In the genomic region with DNA sequence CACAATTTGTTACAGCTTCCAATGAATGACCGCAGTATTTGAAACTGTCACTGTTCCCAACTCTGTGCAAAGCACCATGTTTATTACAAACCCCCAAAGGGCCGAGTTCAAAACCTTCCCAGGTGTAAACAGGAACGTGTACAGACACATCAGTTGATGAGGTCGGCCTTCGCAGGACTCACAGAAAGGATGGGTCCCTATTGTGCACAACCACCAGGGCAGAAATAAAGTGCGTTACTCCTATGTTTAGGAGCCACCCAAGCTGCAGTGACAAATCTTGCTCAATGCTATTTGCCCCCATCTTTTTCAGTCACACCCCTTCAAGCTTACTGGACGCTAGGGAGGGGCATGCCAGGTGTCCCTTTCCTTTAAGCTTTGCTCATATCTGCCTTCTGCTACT, we compare ENCODE assay signal across 7 mouse cellular contexts. TPM values are rescaled to one million over a fixed set of nuclear protein-coding genes. Genes with fewer than 3 reads are reported as not detected.
DNase-seq lines count a peak whose midpoint lies in the region; ATAC-seq and TF ChIP-seq lines count a peak whose summit lies in the region.

No protein-coding gene starts in this region.

- H3K36me3 ChIP-seq in neural tube, embryonic 11.5 days (ENCODE audit: control insufficient read depth, insufficient read depth, low read length) = no peaks in the 10 kb centered on the region
- H3K36me3 ChIP-seq in forebrain, embryonic 10.5 days (replicated peaks) = no peaks in the 10 kb centered on the region
- H3K36me3 ChIP-seq in liver, adult 2 months (ENCODE audit: control insufficient read depth, insufficient read depth, low read length) = no peaks in the 10 kb centered on the region
- no peaks in the 10 kb centered on the region for H3K36me3 ChIP-seq in stomach, embryonic 15.5 days

- ATAC-seq in neural tube, embryonic 11.5 days (ENCODE audit: insufficient read depth, low FRiP score, low TSS enrichment) = no peak
- ATAC-seq in stomach, embryonic 15.5 days (ENCODE audit: insufficient read depth, low FRiP score, low read depth) = no peak

- no peak for TF ChIP-seq CTCF in liver, adult 2 months (IDR thresholded peaks at IDR 0.05; ENCODE audit: low read depth, low read length)

- WGBS in neural tube, embryonic 11.5 days = 40% methylated on average over 7 of the region's 7 CpGs
- WGBS in forebrain, embryonic 10.5 days = 41% methylated on average over 7 of the region's 7 CpGs
- WGBS in liver, adult 2 months = 20% methylated on average over 7 of the region's 7 CpGs
- WGBS in stomach, embryonic 15.5 days = 46% methylated on average over 7 of the region's 7 CpGs

- H3K4me1 ChIP-seq in neural tube, embryonic 11.5 days (ENCODE audit: control insufficient read depth, insufficient read depth, low read length) = peaks cover 8% of the 10 kb centered on the region
- peaks cover 23% of the 10 kb centered on the region for H3K4me1 ChIP-seq in forebrain, embryonic 10.5 days
- peaks cover 6% of the 10 kb centered on the region for H3K4me1 ChIP-seq in liver, adult 2 months (ENCODE audit: control insufficient read depth, insufficient read depth, low read length)
- peaks cover 9% of the 10 kb centered on the region; the same call in 1 of the 2 replicates for H3K4me1 ChIP-seq in stomach, embryonic 15.5 days

- H3K27me3 ChIP-seq in neural tube, embryonic 11.5 days (ENCODE audit: control insufficient read depth, insufficient read depth, low read length) = no peaks in the 10 kb centered on the region
- H3K27me3 ChIP-seq in forebrain, embryonic 10.5 days (ENCODE audit: poor library complexity, severe bottlenecking) = no peaks in the 10 kb centered on the region
- no peaks in the 10 kb centered on the region for H3K27me3 ChIP-seq in liver, adult 2 months (ENCODE audit: control insufficient read depth, insufficient read depth, low read length)
- H3K27me3 ChIP-seq in stomach, embryonic 15.5 days (replicated peaks) = no peaks in the 10 kb centered on the region

- H3K9me3 ChIP-seq in neural tube, embryonic 11.5 days (ENCODE audit: control insufficient read depth, low read length) = no peaks in the 10 kb centered on the region
- H3K9me3 ChIP-seq in forebrain, embryonic 10.5 days = no peaks in the 10 kb centered on the region
- H3K9me3 ChIP-seq in stomach, embryonic 15.5 days = no peaks in the 10 kb centered on the region

- TF ChIP-seq POLR2A in liver, adult 2 months (IDR thresholded peaks at IDR 0.05; ENCODE audit: extremely low read depth, insufficient read depth, low read length) = no peak

- peak overlapping the region; percentile 84 for H3K4me2 ChIP-seq in neural tube, embryonic 11.5 days (ENCODE audit: low read depth)
- H3K4me2 ChIP-seq in stomach, embryonic 15.5 days = peak overlapping the region; percentile 72

- H3K4me3 ChIP-seq in neural tube, embryonic 11.5 days (ENCODE audit: low read depth, low read length) = peak overlapping the region; percentile 95
- peak overlapping the region; percentile 97 for H3K4me3 ChIP-seq in forebrain, embryonic 10.5 days
- H3K4me3 ChIP-seq in liver, adult 2 months (ENCODE audit: insufficient read depth, low read depth, low read length) = peak overlapping the region; percentile 96
- H3K4me3 ChIP-seq in stomach, embryonic 15.5 days (replicated peaks) = peak overlapping the region; percentile 78

- H3K9ac ChIP-seq in neural tube, embryonic 11.5 days (ENCODE audit: low read length) = peak overlapping the region; percentile 91
- 0 out of 2 replicates have a peak overlapping the region, but pooled peaks have one; percentile 10 for H3K9ac ChIP-seq in liver, adult 2 months (ENCODE audit: low read depth, low read length)
- H3K9ac ChIP-seq in stomach, embryonic 15.5 days = peak overlapping the region; percentile 93; the same call in 1 of the 2 replicates

- H3K27ac ChIP-seq in neural tube, embryonic 11.5 days (ENCODE audit: low read depth, low read length) = no peak overlapping the region
- H3K27ac ChIP-seq in forebrain, embryonic 10.5 days = peak overlapping the region; percentile 92
- H3K27ac ChIP-seq in liver, adult 2 months (replicated peaks; ENCODE audit: insufficient read depth, low read depth, low read length) = no peak overlapping the region
- H3K27ac ChIP-seq in stomach, embryonic 15.5 days = no peak overlapping the region

- peaks cover 34% of the 10 kb centered on the region; the same call in 1 of the 2 replicates for H3K79me2 ChIP-seq in liver, adult 2 months (ENCODE audit: control insufficient read depth, insufficient read depth, low read length)

- no peak for DNase-seq in neural tube, embryonic 11.5 days (ENCODE audit: low spot score)
- no peak for DNase-seq in neural tube, embryonic 10.5 days (ENCODE audit: extremely low spot score, low spot score)
- no peak for DNase-seq in forebrain, embryonic 10.5 days (ENCODE audit: extremely low spot score, low spot score)
- DNase-seq in liver, adult 2 months (ENCODE audit: extremely low read depth, low read depth, low spot score) = peak; percentile 16
- no peak for DNase-seq in adrenal gland, adult 8-10 months
- DNase-seq in urinary bladder, postnatal 10 days (ENCODE audit: low spot score) = no peak

RNA-seq across cellular contexts. Expression of a gene that starts 1.0 kb away (rescaled TPM):
- polyA plus RNA-seq in neural tube, embryonic 11.5 days (2014; fragmentation: Nextera tagmentation; extraction: Ambion mirVana) = 91.4 and 108 TPM in 2 replicates
- polyA plus RNA-seq in forebrain, embryonic 10.5 days (2016; fragmentation: Nextera tagmentation; extraction: Ambion mirVana) = 83.7 and 84.2 TPM in 2 replicates
- 35.1 and 41.7 TPM in 2 replicates for total RNA-seq in liver, adult 2 months (2014; rRNA removed)
- 25.4 and 31.6 TPM in 2 replicates for polyA plus RNA-seq in liver, adult 2 months (2012; rRNA removed)
- polyA plus RNA-seq in stomach, embryonic 15.5 days (2015; fragmentation: Nextera tagmentation; extraction: Ambion mirVana) = 85.0 and 89.9 TPM in 2 replicates
- total RNA-seq in adrenal gland, adult 8-10 months (2022) = 100 to 1,000 TPM in 1 of 4 experiments, 10 to 100 TPM in 3; 70.0 to 102 (median 83.9) TPM

RNA-seq across cellular contexts. Expression of a gene that starts 34.7 kb away (rescaled TPM):
- polyA plus RNA-seq in neural tube, embryonic 11.5 days (2014; fragmentation: Nextera tagmentation; extraction: Ambion mirVana) = 82.3 and 88.0 TPM in 2 replicates
- polyA plus RNA-seq in forebrain, embryonic 10.5 days (2016; fragmentation: Nextera tagmentation; extraction: Ambion mirVana) = 26.2 and 27.4 TPM in 2 replicates
- total RNA-seq in liver, adult 2 months (2014; rRNA removed) = 1.9 and 2.6 TPM in 2 replicates
- polyA plus RNA-seq in liver, adult 2 months (2012; rRNA removed) = 1.0 and 1.1 TPM in 2 replicates
- 26.1 and 32.4 TPM in 2 replicates for polyA plus RNA-seq in stomach, embryonic 15.5 days (2015; fragmentation: Nextera tagmentation; extraction: Ambion mirVana)
- total RNA-seq in adrenal gland, adult 8-10 months (2022) = 100 to 1,000 TPM in 2 of 4 experiments, 10 to 100 TPM in 2; 94.7 to 160 (median 117) TPM

Comparison
In these comparisons a context has a peak if more than half of its experiments do, and no peak if none do; other contexts are left out.
1. H3K9ac ChIP-seq: peak in every context shown above with its lines; median percentile 93 in stomach, embryonic 15.5 days; 91 in neural tube, embryonic 11.5 days; 10 in liver, adult 2 months.
2. RNA of a gene that starts 34.7 kb away (polyA plus RNA-seq): 82.3 to 88.0 TPM in neural tube, embryonic 11.5 days, 26.2 to 27.4 TPM in forebrain, embryonic 10.5 days and 26.1 to 32.4 TPM in stomach, embryonic 15.5 days; 1.0 to 1.1 TPM in liver, adult 2 months; every median in the first group is over 10 times any median in the second.
3. Peak in every context shown above with its lines, with median percentiles within 50 percentile points of each other: H3K4me3 ChIP-seq.